Mouse (Mus musculus): ENCODE results near the gene Defb25.

DNA sequence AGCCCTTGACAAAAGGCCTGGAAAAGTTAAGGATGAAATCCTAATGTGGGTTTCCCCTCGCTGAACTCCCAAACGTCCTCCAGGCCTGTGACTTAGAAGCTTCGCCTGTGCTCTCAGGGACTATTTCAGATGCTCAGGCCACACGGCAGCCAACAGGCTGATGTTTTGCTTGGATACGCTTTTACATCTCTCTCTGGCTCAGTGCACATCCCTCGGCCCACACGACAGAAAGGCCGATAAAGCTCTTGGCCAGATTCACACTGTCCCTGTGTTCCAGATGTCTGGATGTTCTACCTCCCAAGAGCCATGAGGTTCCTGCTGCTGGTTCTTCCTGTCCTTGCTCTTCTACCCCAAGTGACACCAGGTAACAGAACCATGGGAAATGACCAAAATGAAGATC is 49.4 kb downstream of the Defb25 start:
- no peak for TF ChIP-seq CTCF (IDR thresholded peaks at IDR 0.05; ENCODE audit: borderline replicate concordance, control insufficient read depth, extremely low read depth, insufficient read depth, low read length, poor library complexity)
- no peak for TF ChIP-seq POLR2A (IDR thresholded peaks at IDR 0.05; ENCODE audit: control insufficient read depth, extremely low read depth, insufficient read depth, low read length, poor library complexity)

Data from thymus, adult 2 months (tissue).